Comparison of ENCODE assay signal across 8 mouse cellular contexts in the genomic region with DNA sequence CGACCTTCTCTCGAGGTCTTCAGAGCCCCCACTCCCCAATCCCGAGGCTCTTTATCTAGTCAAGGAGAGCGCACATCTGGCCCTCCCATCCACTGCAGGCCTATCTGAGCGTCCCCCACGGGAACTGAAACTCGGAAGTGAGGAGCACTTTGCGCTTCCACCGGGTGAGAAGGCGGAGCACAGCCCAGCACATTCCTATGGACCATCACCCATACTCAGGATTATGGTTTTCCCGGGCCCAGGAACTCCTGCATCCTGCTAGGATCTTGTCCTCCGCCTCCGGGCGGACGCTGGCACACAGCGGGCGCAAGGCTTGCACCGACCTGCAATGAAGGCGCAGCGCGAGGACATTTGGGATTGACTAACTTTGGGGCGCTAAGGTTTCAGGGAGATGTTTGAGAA. TPM values are rescaled to one million over a fixed set of nuclear protein-coding genes. Genes with fewer than 3 reads are reported as not detected.
DNase-seq lines count a peak whose midpoint lies in the region; ATAC-seq and TF ChIP-seq lines count a peak whose summit lies in the region.

No protein-coding gene starts in this region.

- no peak for TF ChIP-seq CTCF in thymus, adult 2 months (IDR thresholded peaks at IDR 0.05; ENCODE audit: borderline replicate concordance, control insufficient read depth, extremely low read depth, insufficient read depth, low read length, poor library complexity)
- TF ChIP-seq CTCF in forebrain, postnatal 0 days (IDR thresholded peaks at IDR 0.05; ENCODE audit: low read depth) = no peak; the same call in 1 of the 2 replicates
- no peak for TF ChIP-seq CTCF in midbrain, postnatal 0 days (IDR thresholded peaks at IDR 0.05)

- H3K36me3 ChIP-seq in thymus, adult 2 months (ENCODE audit: control insufficient read depth, insufficient read depth, low read length) = no peaks in the 10 kb centered on the region
- H3K36me3 ChIP-seq in forebrain, postnatal 0 days (ENCODE audit: insufficient read depth) = no peaks in the 10 kb centered on the region
- H3K36me3 ChIP-seq in limb, embryonic 12.5 days = no peaks in the 10 kb centered on the region
- no peaks in the 10 kb centered on the region for H3K36me3 ChIP-seq in midbrain, postnatal 0 days (ENCODE audit: insufficient read depth, low read length)

- H3K9ac ChIP-seq in forebrain, postnatal 0 days = peak overlapping the region; percentile 22
- H3K9ac ChIP-seq in limb, embryonic 12.5 days (replicated peaks) = no peak overlapping the region
- 0 out of 2 replicates have a peak overlapping the region, but pooled peaks have one; percentile 29 for H3K9ac ChIP-seq in midbrain, postnatal 0 days (replicated peaks; ENCODE audit: low read length, poor library complexity, severe bottlenecking)

- peak overlapping the region; percentile 98 for H3K4me2 ChIP-seq in forebrain, postnatal 0 days (ENCODE audit: low read depth)
- peak overlapping the region; percentile 99 for H3K4me2 ChIP-seq in limb, embryonic 12.5 days
- H3K4me2 ChIP-seq in midbrain, postnatal 0 days (ENCODE audit: low read depth, low read length, poor library complexity, severe bottlenecking) = peak overlapping the region; percentile 96

- H3K27me3 ChIP-seq in thymus, adult 2 months (ENCODE audit: control insufficient read depth, insufficient read depth, low read length) = peaks cover 2% of the 10 kb centered on the region; the same call in 1 of the 2 replicates
- H3K27me3 ChIP-seq in forebrain, postnatal 0 days (ENCODE audit: insufficient read depth, low read length) = no peaks in the 10 kb centered on the region
- peaks cover 67% of the 10 kb centered on the region for H3K27me3 ChIP-seq in limb, embryonic 12.5 days
- H3K27me3 ChIP-seq in midbrain, postnatal 0 days (ENCODE audit: insufficient read depth, low read length) = no peaks in the 10 kb centered on the region

- peaks cover 16% of the 10 kb centered on the region for H3K4me1 ChIP-seq in thymus, adult 2 months (replicated peaks; ENCODE audit: control insufficient read depth, insufficient read depth, low read length)
- H3K4me1 ChIP-seq in forebrain, postnatal 0 days (ENCODE audit: insufficient read depth) = peaks cover 14% of the 10 kb centered on the region
- H3K4me1 ChIP-seq in limb, embryonic 12.5 days (replicated peaks) = peaks cover 22% of the 10 kb centered on the region
- H3K4me1 ChIP-seq in midbrain, postnatal 0 days (ENCODE audit: insufficient read depth, low read length) = no peaks in the 10 kb centered on the region

- no peaks in the 10 kb centered on the region for H3K9me3 ChIP-seq in forebrain, postnatal 0 days (ENCODE audit: low read length)
- no peaks in the 10 kb centered on the region for H3K9me3 ChIP-seq in limb, embryonic 12.5 days
- no peaks in the 10 kb centered on the region for H3K9me3 ChIP-seq in midbrain, postnatal 0 days (ENCODE audit: low read length)

- under 1% methylated on average over 22 of the region's 22 CpGs for WGBS in thymus, adult 2 months
- WGBS in forebrain, postnatal 0 days = 1% methylated on average over 22 of the region's 22 CpGs
- 2% methylated on average over 22 of the region's 22 CpGs for WGBS in limb, embryonic 12.5 days
- WGBS in midbrain, postnatal 0 days = under 1% methylated on average over 22 of the region's 22 CpGs

- H3K27ac ChIP-seq in thymus, adult 2 months (ENCODE audit: control insufficient read depth, insufficient read depth, low read length) = no peak overlapping the region
- peak overlapping the region; percentile 58; the same call in 1 of the 2 replicates for H3K27ac ChIP-seq in forebrain, postnatal 0 days (ENCODE audit: low read depth, low read length)
- 0 out of 2 replicates have a peak overlapping the region, but pooled peaks have one; percentile 37 for H3K27ac ChIP-seq in limb, embryonic 12.5 days
- H3K27ac ChIP-seq in midbrain, postnatal 0 days (ENCODE audit: low read depth, low read length) = peak overlapping the region; percentile 62

- H3K4me3 ChIP-seq in thymus, adult 2 months (ENCODE audit: control insufficient read depth, insufficient read depth, low read length) = peak overlapping the region; percentile 41
- peak overlapping the region; percentile 67 for H3K4me3 ChIP-seq in forebrain, postnatal 0 days (ENCODE audit: low read depth, low read length)
- peak overlapping the region; percentile 68 for H3K4me3 ChIP-seq in limb, embryonic 12.5 days (replicated peaks)
- H3K4me3 ChIP-seq in midbrain, postnatal 0 days (ENCODE audit: low read depth, low read length) = peak overlapping the region; percentile 70

- ATAC-seq in forebrain, postnatal 0 days = no peak
- ATAC-seq in limb, embryonic 12.5 days (ENCODE audit: insufficient number of reproducible peaks, insufficient read depth, low FRiP score, low TSS enrichment, low read depth) = peak; percentile 12
- peak; percentile 14; the same call in 1 of the 2 replicates for ATAC-seq in midbrain, postnatal 0 days (ENCODE audit: low FRiP score)

- DNase-seq in thymus, adult 2 months = no peak
- DNase-seq in thymus, postnatal 25 days = no peak
- no peak for DNase-seq in forebrain, postnatal 0 days
- no peak for DNase-seq in midbrain, postnatal 0 days (ENCODE audit: low spot score)
- no peak for DNase-seq in gastrocnemius, adult 8-10 months (ENCODE audit: low spot score in 2 of 2)
- no peak for DNase-seq in urinary bladder, postnatal 10 days (ENCODE audit: low spot score)
- DNase-seq in yolk sac, embryonic 10.5 days (ENCODE audit: low spot score) = no peak

- TF ChIP-seq POLR2A in thymus, adult 2 months (IDR thresholded peaks at IDR 0.05; ENCODE audit: control insufficient read depth, extremely low read depth, insufficient read depth, low read length, poor library complexity) = no peak

RNA-seq across cellular contexts. Expression of gene Cyp46a1, which starts 0.7 kb away (rescaled TPM):
- 0.50 and 0.69 TPM in 2 replicates for polyA plus RNA-seq in thymus, adult 2 months (2012; rRNA removed)
- total RNA-seq in forebrain, postnatal 0 days (2014; rRNA removed) = 30.4 and 34.9 TPM in 2 replicates
- 41.8 and 49.6 TPM in 2 replicates for polyA plus RNA-seq in forebrain, postnatal 0 days (2015; fragmentation: Nextera tagmentation; extraction: Ambion mirVana)
- polyA plus RNA-seq in limb, embryonic 12.5 days (2016; fragmentation: Nextera tagmentation; extraction: Ambion mirVana) = 2.9 and 4.6 TPM in 2 replicates
- 33.2 and 36.0 TPM in 2 replicates for total RNA-seq in midbrain, postnatal 0 days (2014; rRNA removed)
- 52.0 and 55.3 TPM in 2 replicates for polyA plus RNA-seq in midbrain, postnatal 0 days (2015; fragmentation: Nextera tagmentation; extraction: Ambion mirVana)
- total RNA-seq in gastrocnemius, adult 8-10 months (2022) = under 1 TPM; 0.13 to 0.44 (median 0.19) TPM

RNA-seq across cellular contexts. Expression of gene Hhipl1, which starts 27.4 kb away (rescaled TPM):
- 0.33 and 0.54 TPM in 2 replicates for polyA plus RNA-seq in thymus, adult 2 months (2012; rRNA removed)
- 3.9 and 5.2 TPM in 2 replicates for total RNA-seq in forebrain, postnatal 0 days (2014; rRNA removed)
- polyA plus RNA-seq in forebrain, postnatal 0 days (2015; fragmentation: Nextera tagmentation; extraction: Ambion mirVana) = 1.1 and 1.5 TPM in 2 replicates
- 0.50 and 0.53 TPM in 2 replicates for polyA plus RNA-seq in limb, embryonic 12.5 days (2016; fragmentation: Nextera tagmentation; extraction: Ambion mirVana)
- total RNA-seq in midbrain, postnatal 0 days (2014; rRNA removed) = 9.3 and 10.4 TPM in 2 replicates
- polyA plus RNA-seq in midbrain, postnatal 0 days (2015; fragmentation: Nextera tagmentation; extraction: Ambion mirVana) = 2.7 and 2.9 TPM in 2 replicates
- under 1 TPM; 0.44 to 0.74 (median 0.69) TPM for total RNA-seq in gastrocnemius, adult 8-10 months (2022)

RNA-seq across cellular contexts. Expression of gene Eml1, which starts 37.3 kb away (rescaled TPM):
- polyA plus RNA-seq in thymus, adult 2 months (2012; rRNA removed) = 4.9 and 6.4 TPM in 2 replicates
- 69.1 and 82.9 TPM in 2 replicates for total RNA-seq in forebrain, postnatal 0 days (2014; rRNA removed)
- polyA plus RNA-seq in forebrain, postnatal 0 days (2015; fragmentation: Nextera tagmentation; extraction: Ambion mirVana) = 42.8 and 43.5 TPM in 2 replicates
- polyA plus RNA-seq in limb, embryonic 12.5 days (2016; fragmentation: Nextera tagmentation; extraction: Ambion mirVana) = 41.4 and 43.8 TPM in 2 replicates
- 43.9 and 52.0 TPM in 2 replicates for total RNA-seq in midbrain, postnatal 0 days (2014; rRNA removed)
- polyA plus RNA-seq in midbrain, postnatal 0 days (2015; fragmentation: Nextera tagmentation; extraction: Ambion mirVana) = 34.0 and 37.4 TPM in 2 replicates
- 100 to 1,000 TPM in 3 of 4 experiments, 10 to 100 TPM in 1; 92.6 to 123 (median 118) TPM for total RNA-seq in gastrocnemius, adult 8-10 months (2022)

RNA-seq across cellular contexts. Expression of gene Ccdc85c, which starts 58.3 kb away (rescaled TPM):
- 26.1 and 35.2 TPM in 2 replicates for polyA plus RNA-seq in thymus, adult 2 months (2012; rRNA removed)
- total RNA-seq in forebrain, postnatal 0 days (2014; rRNA removed) = 66.1 and 68.0 TPM in 2 replicates
- polyA plus RNA-seq in forebrain, postnatal 0 days (2015; fragmentation: Nextera tagmentation; extraction: Ambion mirVana) = 15.5 and 16.2 TPM in 2 replicates
- 5.2 and 6.6 TPM in 2 replicates for polyA plus RNA-seq in limb, embryonic 12.5 days (2016; fragmentation: Nextera tagmentation; extraction: Ambion mirVana)
- total RNA-seq in midbrain, postnatal 0 days (2014; rRNA removed) = 69.1 and 89.6 TPM in 2 replicates
- 16.6 and 19.9 TPM in 2 replicates for polyA plus RNA-seq in midbrain, postnatal 0 days (2015; fragmentation: Nextera tagmentation; extraction: Ambion mirVana)
- 10 to 100 TPM; 41.1 to 49.4 (median 43.5) TPM for total RNA-seq in gastrocnemius, adult 8-10 months (2022)
